Mouse (Mus musculus): ENCODE data around the gene Dpp7. TPM values are rescaled to one million over a fixed set of nuclear protein-coding genes. Genes with fewer than 3 reads are reported as not detected.
A peak's percentile ranks its signal among the peaks of the same experiment; 100 is the strongest.

Dpp7 gene
- polyA plus RNA-seq (2015; fragmentation: Nextera tagmentation; extraction: Ambion mirVana): 23.8 and 26.8 TPM in 2 replicates

DNA sequence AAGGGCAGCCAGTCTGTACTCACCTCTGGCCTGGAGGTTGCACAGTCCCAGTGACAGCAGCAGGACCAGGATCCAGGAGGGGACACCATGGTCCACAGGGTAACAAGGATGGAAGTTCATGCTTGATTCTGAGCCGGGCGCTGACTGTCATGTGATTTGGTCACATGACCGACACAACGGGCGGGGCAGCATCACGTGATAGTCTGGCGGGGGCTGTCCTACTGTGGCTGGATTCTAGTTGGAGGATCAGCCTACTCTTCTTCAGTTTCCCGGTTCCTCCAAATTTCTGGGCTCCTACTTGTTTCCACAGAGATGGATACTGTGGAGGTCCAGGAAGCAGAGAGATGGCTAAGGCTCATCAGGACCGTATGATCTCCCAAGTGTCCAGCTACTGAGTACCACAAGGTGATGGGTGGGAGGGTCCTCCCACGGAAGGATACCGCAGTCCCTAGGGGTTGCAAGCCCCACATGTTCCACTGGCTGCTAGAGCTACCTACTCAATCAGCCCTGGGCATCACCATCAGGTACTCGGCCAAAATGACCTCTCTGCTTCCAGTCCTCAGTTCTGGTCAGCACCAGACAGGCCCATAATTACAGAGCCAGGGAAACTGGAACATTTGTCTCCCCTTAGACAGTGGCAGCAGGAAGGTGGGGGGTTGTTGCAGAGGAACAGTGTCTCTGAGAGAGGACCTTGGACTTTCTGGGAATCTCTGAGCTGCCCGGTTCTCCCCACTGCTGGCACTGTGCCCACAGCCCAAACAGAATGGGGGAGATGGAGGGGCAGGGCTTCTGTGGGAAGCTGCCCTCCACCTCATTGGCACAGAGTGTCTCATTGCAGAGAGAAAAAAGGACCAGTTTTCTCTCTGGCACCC is at the start of gene Dpp7:
Gene Dpp7 (minus strand): TSS at position 152 of the 872 bp plus-strand sequence.
- Histone ChIP-seq H3K4me1 (ENCODE audit: control insufficient read depth, insufficient read depth, low read length) (peaks cover 12% of the 10 kb centered on the region; the same call in 1 of the 2 replicates), H3K4me2 (ENCODE audit: low read depth, low read length) (peak within 1 kb of the TSS; percentile 97), H3K27ac (ENCODE audit: low read length) (no peak within 1 kb of the TSS), H3K4me3 (replicated peaks; ENCODE audit: low read length) (peak within 1 kb of the TSS; percentile 64), H3K9me3 (replicated peaks; ENCODE audit: control insufficient read depth, low read length) (no peaks in the 10 kb centered on the region), H3K27me3 (ENCODE audit: control insufficient read depth, insufficient read depth, low read length) (no peaks in the 10 kb centered on the region), H3K9ac (ENCODE audit: low read length) (peak within 1 kb of the TSS; percentile 66), H3K36me3 (ENCODE audit: control insufficient read depth, insufficient read depth, low read length) (0 out of 2 replicates have a peak, but pooled peaks cover 1% of the 10 kb centered on the region)
- 4% methylated on average over 13 of the region's 13 CpGs for whole genome bisulfite sequencing
- peak; percentile 83 for ATAC-seq (ENCODE audit: insufficient read depth, low FRiP score)

DNA sequence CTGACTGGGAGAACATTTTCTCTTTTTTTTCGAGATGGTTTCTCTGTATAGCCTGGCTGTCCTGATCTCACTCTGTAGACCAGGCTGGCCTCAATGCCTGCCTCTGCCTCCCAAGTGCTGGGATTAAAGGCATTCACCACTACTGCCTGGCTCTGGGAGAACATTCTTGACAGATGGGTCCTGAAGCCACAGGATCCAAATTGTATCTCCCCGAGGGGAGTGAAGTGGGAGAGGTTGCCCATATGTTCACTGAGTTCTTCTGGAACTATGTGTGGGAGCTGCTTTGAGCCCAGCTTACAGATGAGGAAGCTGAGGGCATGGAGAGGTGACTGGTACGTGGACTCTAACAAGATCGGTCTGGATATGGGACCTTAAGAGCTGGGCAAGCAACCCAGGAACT is 47.8 kb upstream of the Dpp7 start:
- no peak for ATAC-seq (ENCODE audit: insufficient read depth, low FRiP score)
- Histone ChIP-seq H3K4me1 (ENCODE audit: control insufficient read depth, insufficient read depth, low read length) (peaks cover 4% of the 10 kb centered on the region; the same call in 1 of the 2 replicates), H3K4me3 (replicated peaks; ENCODE audit: low read length) (peak overlapping the region; percentile 53; the same call in 1 of the 2 replicates), H3K4me2 (ENCODE audit: low read depth, low read length) (peak overlapping the region; percentile 81; the same call in 1 of the 2 replicates), H3K27ac (ENCODE audit: low read length) (no peak overlapping the region), H3K9ac (ENCODE audit: low read length) (no peak overlapping the region), H3K27me3 (ENCODE audit: control insufficient read depth, insufficient read depth, low read length) (peaks cover 20% of the 10 kb centered on the region), H3K36me3 (ENCODE audit: control insufficient read depth, insufficient read depth, low read length) (no peaks in the 10 kb centered on the region), H3K9me3 (replicated peaks; ENCODE audit: control insufficient read depth, low read length) (no peaks in the 10 kb centered on the region)
- WGBS: 81% methylated on average over 4 of the region's 4 CpGs

DNA sequence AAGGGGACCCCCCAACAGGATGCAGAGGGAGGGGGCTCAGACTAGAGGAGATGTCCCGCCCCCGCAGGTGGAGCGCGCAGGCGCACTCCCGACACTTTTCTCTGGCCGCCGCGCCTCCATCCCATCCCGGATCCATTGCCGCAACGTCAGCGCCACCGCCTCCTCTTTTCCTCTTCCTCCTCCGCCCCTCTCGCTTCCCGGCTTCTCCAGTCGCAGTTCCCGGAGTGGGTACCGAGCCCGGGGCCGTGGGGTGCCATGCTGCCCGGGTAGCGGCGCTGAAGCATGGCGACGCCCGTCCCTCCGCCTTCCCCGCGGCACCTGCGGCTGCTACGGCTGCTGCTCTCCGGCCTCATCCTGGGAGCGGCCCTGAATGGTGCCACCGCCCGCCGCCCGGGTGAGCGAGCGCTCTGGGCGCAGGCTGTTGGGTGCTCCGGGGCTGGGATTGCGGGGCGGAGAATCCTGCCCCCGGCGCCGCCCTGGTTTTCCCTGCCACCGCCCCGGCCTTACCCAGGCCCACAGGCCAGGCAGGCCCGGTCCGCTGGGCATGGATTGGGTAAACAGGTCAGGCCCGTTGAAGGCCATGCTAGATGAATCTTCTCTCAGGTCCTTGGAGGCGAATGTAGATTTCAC is 46.9 kb upstream of the Dpp7 start:
- peak overlapping the region; percentile 70 for H3K9ac ChIP-seq (ENCODE audit: low read length)
- 2% methylated on average over 54 of the region's 54 CpGs for WGBS
- H3K27ac ChIP-seq (ENCODE audit: low read length): peak overlapping the region; percentile 21; the same call in 1 of the 2 replicates
- ATAC-seq (ENCODE audit: insufficient read depth, low FRiP score): peak; percentile 69; the same call in 1 of the 2 replicates
- H3K4me1 ChIP-seq (ENCODE audit: control insufficient read depth, insufficient read depth, low read length): peaks cover 4% of the 10 kb centered on the region; the same call in 1 of the 2 replicates
- H3K4me3 ChIP-seq (replicated peaks; ENCODE audit: low read length): peak overlapping the region; percentile 53
- H3K9me3 ChIP-seq (replicated peaks; ENCODE audit: control insufficient read depth, low read length): no peaks in the 10 kb centered on the region
- H3K36me3 ChIP-seq (ENCODE audit: control insufficient read depth, insufficient read depth, low read length): no peaks in the 10 kb centered on the region
- peaks cover 26% of the 10 kb centered on the region for H3K27me3 ChIP-seq (ENCODE audit: control insufficient read depth, insufficient read depth, low read length)
- peak overlapping the region; percentile 81 for H3K4me2 ChIP-seq (ENCODE audit: low read depth, low read length)

DNA sequence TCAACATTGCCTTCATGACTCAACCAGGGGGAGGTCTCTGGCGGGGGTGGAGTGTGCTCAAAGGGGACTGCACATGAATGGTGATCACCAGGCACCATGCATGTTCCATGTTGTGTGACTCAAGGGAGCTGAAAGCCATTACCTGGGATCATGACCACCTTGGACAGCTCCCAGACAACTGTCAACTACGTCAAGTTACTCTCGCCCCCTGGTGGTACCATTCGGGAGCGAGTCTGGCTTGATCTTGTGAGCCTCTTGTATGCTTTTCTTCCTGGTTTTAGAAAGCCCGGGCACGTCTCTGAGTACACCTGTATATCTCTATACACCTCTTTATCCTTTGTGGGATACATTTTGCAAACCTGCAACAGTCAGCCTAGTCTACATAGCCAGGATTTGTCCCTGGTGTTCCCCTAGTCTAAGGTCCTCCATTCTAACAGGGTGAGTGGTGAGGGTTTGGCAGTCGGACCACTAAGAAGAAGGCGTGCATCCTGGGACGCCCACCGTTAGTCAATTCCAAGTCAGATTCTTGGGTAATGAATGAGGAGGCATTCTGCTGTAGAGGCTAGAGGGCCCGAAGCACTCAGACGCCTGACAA is 46.3 kb upstream of the Dpp7 start:
- Histone ChIP-seq H3K9me3 (replicated peaks; ENCODE audit: control insufficient read depth, low read length) (no peaks in the 10 kb centered on the region), H3K4me3 (replicated peaks; ENCODE audit: low read length) (peak overlapping the region; percentile 53), H3K36me3 (ENCODE audit: control insufficient read depth, insufficient read depth, low read length) (no peaks in the 10 kb centered on the region), H3K4me2 (ENCODE audit: low read depth, low read length) (peak overlapping the region; percentile 81), H3K27me3 (ENCODE audit: control insufficient read depth, insufficient read depth, low read length) (peaks cover 28% of the 10 kb centered on the region), H3K27ac (ENCODE audit: low read length) (no peak overlapping the region), H3K9ac (ENCODE audit: low read length) (peak overlapping the region; percentile 70), H3K4me1 (ENCODE audit: control insufficient read depth, insufficient read depth, low read length) (peaks cover 4% of the 10 kb centered on the region; the same call in 1 of the 2 replicates)
- WGBS: 0% methylated on average over 13 of the region's 13 CpGs
- ATAC-seq (ENCODE audit: insufficient read depth, low FRiP score): peak; percentile 6; the same call in 1 of the 2 replicates

DNA sequence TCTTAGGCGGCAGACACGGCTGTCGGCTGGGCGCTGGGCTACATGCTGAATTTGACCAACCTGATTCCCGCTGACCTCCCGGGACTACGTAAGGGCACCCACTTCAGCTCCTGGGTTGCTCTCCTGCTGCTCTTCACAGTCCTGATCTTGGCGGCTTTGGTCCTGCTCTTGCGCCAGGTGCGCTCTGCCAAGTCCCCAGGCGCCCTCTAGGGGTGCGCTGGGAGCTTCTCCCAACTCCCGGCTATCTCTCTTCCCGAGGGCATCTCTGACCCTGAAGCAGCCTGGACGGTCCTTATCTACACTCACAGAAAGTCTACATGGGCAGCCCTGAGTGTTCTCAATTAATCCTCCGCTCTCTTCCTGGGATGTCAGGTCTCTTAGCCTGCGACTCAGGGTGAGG is 44.6 kb upstream of the Dpp7 start:
- Histone ChIP-seq H3K4me1 (ENCODE audit: control insufficient read depth, insufficient read depth, low read length) (peaks cover 4% of the 10 kb centered on the region; the same call in 1 of the 2 replicates), H3K36me3 (ENCODE audit: control insufficient read depth, insufficient read depth, low read length) (no peaks in the 10 kb centered on the region), H3K27me3 (ENCODE audit: control insufficient read depth, insufficient read depth, low read length) (peaks cover 35% of the 10 kb centered on the region), H3K9ac (ENCODE audit: low read length) (no peak overlapping the region), H3K4me2 (ENCODE audit: low read depth, low read length) (peak overlapping the region; percentile 48), H3K4me3 (replicated peaks; ENCODE audit: low read length) (peak overlapping the region; percentile 25), H3K9me3 (replicated peaks; ENCODE audit: control insufficient read depth, low read length) (no peaks in the 10 kb centered on the region), H3K27ac (ENCODE audit: low read length) (no peak overlapping the region)
- peak; percentile 27; the same call in 1 of the 2 replicates for ATAC-seq (ENCODE audit: insufficient read depth, low FRiP score)
- WGBS: 4% methylated on average over 17 of the region's 17 CpGs

DNA sequence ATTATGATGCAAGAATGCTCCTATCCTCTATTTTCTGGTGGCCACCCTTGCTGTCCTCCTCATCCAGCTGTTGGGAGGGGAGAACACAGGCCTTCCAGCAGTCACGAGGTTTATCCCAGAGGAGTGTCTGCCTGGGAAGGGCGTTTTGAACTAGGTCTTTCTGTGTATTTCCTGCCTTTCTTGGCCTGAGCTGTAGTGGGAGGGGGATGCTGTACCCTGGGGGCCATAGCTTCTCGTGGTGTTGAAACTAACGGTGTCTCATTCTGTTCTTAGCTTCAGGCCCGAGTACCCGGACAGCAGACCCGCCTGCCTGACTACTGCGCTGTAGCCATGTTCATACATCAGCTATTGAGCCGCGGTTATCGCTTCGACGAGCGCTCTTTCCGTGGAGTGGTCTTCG is 44.1 kb upstream of the Dpp7 start:
- no peak for ATAC-seq (ENCODE audit: insufficient read depth, low FRiP score)
- Histone ChIP-seq H3K27ac (ENCODE audit: low read length) (no peak overlapping the region), H3K4me1 (ENCODE audit: control insufficient read depth, insufficient read depth, low read length) (peaks cover 7% of the 10 kb centered on the region), H3K4me2 (ENCODE audit: low read depth, low read length) (peak overlapping the region; percentile 48), H3K36me3 (ENCODE audit: control insufficient read depth, insufficient read depth, low read length) (no peaks in the 10 kb centered on the region), H3K4me3 (replicated peaks; ENCODE audit: low read length) (no peak overlapping the region; the same call in 1 of the 2 replicates), H3K9ac (ENCODE audit: low read length) (no peak overlapping the region), H3K9me3 (replicated peaks; ENCODE audit: control insufficient read depth, low read length) (no peaks in the 10 kb centered on the region), H3K27me3 (ENCODE audit: control insufficient read depth, insufficient read depth, low read length) (peaks cover 35% of the 10 kb centered on the region)
- 23% methylated on average over 16 of the region's 16 CpGs for WGBS

DNA sequence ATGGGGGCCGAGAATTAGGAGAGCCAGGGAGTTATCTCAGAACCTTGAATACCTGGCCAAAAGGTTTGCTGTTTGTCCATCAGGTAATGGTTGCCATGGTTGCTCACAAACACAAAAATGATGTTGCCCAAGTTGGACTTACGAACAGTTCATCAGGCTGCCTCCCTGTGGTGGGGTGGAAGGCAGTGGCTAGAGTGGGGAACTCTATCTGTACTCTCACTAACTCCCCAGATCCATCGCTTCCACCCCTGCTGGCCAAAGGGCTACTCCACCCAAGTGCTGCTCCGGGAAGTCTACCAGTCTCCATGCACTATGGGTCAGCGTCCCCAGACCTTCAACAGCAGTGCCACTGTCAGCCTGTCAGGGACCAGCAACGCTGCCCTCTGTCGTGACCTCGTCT is 42.9 kb upstream of the Dpp7 start, which contains the start of gene Npdc1:
Gene Npdc1 (plus strand): TSS at position 301 of the 400 bp plus-strand sequence.
- Histone ChIP-seq H3K9me3 (replicated peaks; ENCODE audit: control insufficient read depth, low read length) (no peaks in the 10 kb centered on the region), H3K36me3 (ENCODE audit: control insufficient read depth, insufficient read depth, low read length) (no peaks in the 10 kb centered on the region), H3K4me1 (ENCODE audit: control insufficient read depth, insufficient read depth, low read length) (peaks cover 16% of the 10 kb centered on the region), H3K9ac (ENCODE audit: low read length) (no peak within 1 kb of the TSS), H3K4me3 (replicated peaks; ENCODE audit: low read length) (no peak within 1 kb of the TSS), H3K27ac (ENCODE audit: low read length) (no peak within 1 kb of the TSS), H3K27me3 (ENCODE audit: control insufficient read depth, insufficient read depth, low read length) (peaks cover 38% of the 10 kb centered on the region), H3K4me2 (ENCODE audit: low read depth, low read length) (no peak within 1 kb of the TSS)
- WGBS: 61% methylated on average over 8 of the region's 8 CpGs
- no peak for ATAC-seq (ENCODE audit: insufficient read depth, low FRiP score)

DNA sequence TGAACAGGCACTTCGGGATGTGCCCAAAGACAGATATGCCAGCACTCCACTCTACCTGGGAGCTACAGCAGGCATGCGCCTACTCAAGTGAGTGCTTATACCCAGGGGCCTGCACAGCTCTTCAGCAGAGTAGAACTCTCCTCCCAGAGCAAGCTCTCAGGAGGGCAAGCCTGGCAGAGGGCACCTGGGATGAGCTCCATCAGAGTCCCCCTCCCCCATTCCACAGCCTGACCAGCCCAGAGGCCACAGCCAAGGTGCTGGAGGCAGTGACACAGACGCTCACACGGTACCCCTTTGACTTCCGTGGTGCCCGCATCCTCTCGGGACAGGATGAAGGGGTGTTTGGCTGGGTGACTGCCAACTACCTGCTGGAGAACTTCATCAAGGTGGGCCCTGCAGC is 41.9 kb upstream of the Dpp7 start:
- Histone ChIP-seq H3K9ac (ENCODE audit: low read length) (no peak overlapping the region), H3K36me3 (ENCODE audit: control insufficient read depth, insufficient read depth, low read length) (no peaks in the 10 kb centered on the region), H3K4me3 (replicated peaks; ENCODE audit: low read length) (no peak overlapping the region), H3K4me2 (ENCODE audit: low read depth, low read length) (no peak overlapping the region), H3K9me3 (replicated peaks; ENCODE audit: control insufficient read depth, low read length) (no peaks in the 10 kb centered on the region), H3K27ac (ENCODE audit: low read length) (no peak overlapping the region), H3K27me3 (ENCODE audit: control insufficient read depth, insufficient read depth, low read length) (peaks cover 38% of the 10 kb centered on the region), H3K4me1 (ENCODE audit: control insufficient read depth, insufficient read depth, low read length) (peaks cover 16% of the 10 kb centered on the region)
- WGBS: 88% methylated on average over 7 of the region's 7 CpGs
- ATAC-seq (ENCODE audit: insufficient read depth, low FRiP score): no peak
